Mouse (Mus musculus) heart, postnatal 10 days (tissue): ENCODE data around the gene Gm11444. TPM values are rescaled to one million over a fixed set of nuclear protein-coding genes. Genes with fewer than 3 reads are reported as not detected.
A peak's percentile ranks its signal among the peaks of the same experiment; 100 is the strongest.

Source experiments
- DNase-seq, 2 experiments: peaks; one replicate each; pipeline ENCODE4 v3.0.0; 2021
- intact Hi-C: fragments of 180-260 bp; cut with DNase I; formaldehyde crosslinking; loops from one replicate; pipeline ENCODE4 v1.15.1; 2025
- total RNA-seq, 2 experiments: library from RNA; stranded (reverse); gene quantifications; 2 replicates each; pipeline ENCODE4 v1.2.3; 2021

The Gm11444 gene
- total RNA-seq, 2 experiments from 2014 or later, result not detected

DNA sequence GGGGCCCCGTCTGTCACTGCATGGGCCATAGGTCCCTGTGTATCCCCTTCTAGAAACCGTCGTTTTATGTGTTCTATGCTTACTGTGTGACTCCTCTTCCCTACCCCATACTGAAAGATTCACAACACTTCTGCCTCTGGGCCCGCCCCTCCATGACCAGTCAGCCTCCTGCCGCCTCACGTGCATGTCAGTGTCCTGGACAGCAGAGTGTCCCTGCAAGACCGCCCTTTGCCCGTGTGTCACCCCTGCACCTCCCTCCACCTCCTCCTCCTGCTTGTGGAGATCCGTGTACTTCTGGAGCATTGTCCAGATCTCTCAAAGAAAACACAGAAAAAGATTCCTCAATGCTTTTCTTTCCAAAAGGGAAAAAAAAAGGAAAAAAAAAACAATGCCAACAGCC is 28.5 kb downstream of the Gm11444 start:
- intact Hi-C loops, result loop anchor here (5.0 kb wide), 3 partner anchors 104 to 439 kb away; no protein-coding TSS in a partner anchor

GRCm38 (mm10) chr11:85820959-85821358 is 29.2 kb downstream of the Gm11444 start:
- intact Hi-C loops, result loop anchor here (5.0 kb wide), 3 partner anchors 104 to 439 kb away; no protein-coding TSS in a partner anchor
- peak in 1 of 2 experiments; percentile 16 for DNase-seq

More for the DNA sequence above, 28.5 kb downstream of the Gm11444 start:
- DNase-seq, result peak in 1 of 2 experiments; percentile 2

GRCm38 (mm10) chr11:85818401-85818800 is 31.7 kb downstream of the Gm11444 start:
- peak in 1 of 2 experiments; percentile 35 for DNase-seq
- intact Hi-C loops, result no loop called here

DNA sequence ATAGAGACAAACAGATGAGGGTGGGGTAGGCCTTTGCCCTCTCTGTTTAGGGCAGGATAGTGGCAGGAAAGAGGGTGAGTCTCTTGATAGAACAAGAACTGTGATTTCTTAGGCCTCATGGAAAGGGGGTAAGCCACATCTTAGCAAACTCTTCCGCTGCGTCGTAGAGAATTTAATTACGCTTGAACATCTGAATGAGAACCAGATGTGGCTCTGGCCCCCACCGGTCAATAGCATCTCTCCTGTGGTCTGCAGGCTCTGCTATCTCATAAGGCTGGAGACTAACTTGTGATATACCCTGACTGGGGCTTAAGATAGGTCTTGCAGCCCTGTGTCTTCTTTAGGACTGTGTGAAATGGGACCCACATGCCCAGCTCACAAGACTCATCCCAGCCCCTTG is 33.7 kb downstream of the Gm11444 start:
- no peak for DNase-seq
- intact Hi-C loops, result no loop called here

DNA sequence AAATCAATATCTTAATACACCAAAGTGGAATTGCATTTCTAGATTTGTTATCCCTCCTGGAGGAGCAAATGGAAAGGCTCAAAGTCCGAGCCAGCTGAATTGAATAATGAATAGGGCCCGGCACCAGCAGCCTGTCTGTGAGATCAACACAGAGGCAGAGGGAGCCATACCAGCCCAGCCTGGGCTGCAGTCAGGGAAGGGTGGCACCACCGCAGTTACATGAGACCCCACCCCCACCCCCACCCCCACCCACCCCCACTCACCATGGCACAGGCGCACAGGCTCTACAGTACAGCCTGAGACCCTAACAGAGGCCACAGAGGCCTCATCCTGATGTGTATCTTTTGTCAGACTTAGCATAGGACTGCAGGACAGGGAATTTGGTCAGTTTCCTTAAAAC is 35.5 kb downstream of the Gm11444 start:
- no peak for DNase-seq
- intact Hi-C loops, result no loop called here

- DNase-seq, result peak in 1 of 2 experiments; percentile 0
- intact Hi-C loops, result no loop called here
Measured at GRCm38 (mm10) chr11:85812201-85812966, 37.7 kb downstream of the Gm11444 start.

DNA sequence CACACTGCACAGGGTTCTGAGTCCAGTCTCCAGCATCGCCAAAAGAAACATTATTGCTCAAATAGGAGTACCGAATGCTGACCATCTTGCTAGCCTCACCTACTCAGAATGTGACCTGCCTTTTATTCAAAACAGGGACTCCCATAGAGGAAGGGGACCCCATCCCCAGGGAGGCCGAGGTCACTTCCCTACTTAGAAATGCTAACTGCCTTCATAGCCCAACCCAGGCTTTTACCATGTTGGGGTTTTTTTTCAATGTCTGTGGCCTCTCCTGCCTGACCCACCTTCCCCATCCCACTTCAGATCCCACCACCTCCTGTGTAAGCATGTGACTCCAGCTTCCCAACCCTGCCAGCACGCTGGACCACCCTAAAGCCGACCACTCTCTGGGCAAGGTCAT is 38.5 kb downstream of the Gm11444 start:
- no peak for DNase-seq
- intact Hi-C loops, result no loop called here

DNA sequence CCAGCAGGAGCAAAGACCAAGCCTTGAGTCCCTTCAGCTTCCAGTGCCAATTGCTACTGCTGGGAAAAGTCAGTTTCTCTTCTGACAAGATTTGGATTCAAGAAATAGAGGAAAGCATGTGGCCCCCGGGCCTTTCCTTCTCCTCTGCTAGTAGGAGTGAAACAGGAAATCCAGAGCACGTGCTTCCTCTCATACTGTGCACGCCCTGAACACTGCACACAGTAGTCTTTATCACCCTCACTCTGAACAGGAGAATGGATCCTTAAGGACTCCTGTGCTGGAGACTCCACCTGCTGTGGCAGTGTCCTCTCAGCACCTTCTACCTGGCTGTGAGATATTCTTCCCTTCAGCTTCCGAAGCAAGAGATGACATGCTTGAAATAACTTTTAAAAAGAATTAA is 38.9 kb downstream of the Gm11444 start:
- intact Hi-C loops, result no loop called here
- peak in 1 of 2 experiments; percentile 1 for DNase-seq

DNA sequence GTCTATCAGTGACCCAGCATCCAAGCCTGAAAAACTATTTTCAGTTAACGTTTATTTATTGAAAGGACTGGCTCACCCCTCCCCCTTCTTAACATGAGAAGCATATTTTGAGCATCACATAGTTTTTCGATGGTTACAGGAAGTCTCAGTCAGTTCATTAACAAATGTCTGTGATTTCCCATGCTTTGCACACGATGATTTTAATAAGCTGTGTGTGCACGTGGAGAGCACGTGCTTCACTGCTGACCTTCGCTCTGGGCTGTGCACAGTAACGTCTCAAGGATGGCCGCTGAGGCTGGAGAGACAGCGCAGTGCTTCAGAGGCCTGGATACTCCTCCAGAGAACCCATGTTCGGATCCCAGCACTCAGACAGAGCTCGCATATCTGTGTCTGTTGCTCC is 42.8 kb downstream of the Gm11444 start:
- intact Hi-C loops, result no loop called here
- DNase-seq, result no peak

GRCm38 (mm10) chr11:85805779-85806178 is 44.4 kb downstream of the Gm11444 start:
- DNase-seq, result no peak
- intact Hi-C loops, result no loop called here

GRCm38 (mm10) chr11:85804048-85804447 is 46.1 kb downstream of the Gm11444 start:
- DNase-seq, result peak in 1 of 2 experiments; percentile 32
- intact Hi-C loops, result no loop called here

- no peak for DNase-seq
- intact Hi-C loops, result no loop called here
Measured at GRCm38 (mm10) chr11:85800380-85800779, 49.8 kb downstream of the Gm11444 start.

DNA sequence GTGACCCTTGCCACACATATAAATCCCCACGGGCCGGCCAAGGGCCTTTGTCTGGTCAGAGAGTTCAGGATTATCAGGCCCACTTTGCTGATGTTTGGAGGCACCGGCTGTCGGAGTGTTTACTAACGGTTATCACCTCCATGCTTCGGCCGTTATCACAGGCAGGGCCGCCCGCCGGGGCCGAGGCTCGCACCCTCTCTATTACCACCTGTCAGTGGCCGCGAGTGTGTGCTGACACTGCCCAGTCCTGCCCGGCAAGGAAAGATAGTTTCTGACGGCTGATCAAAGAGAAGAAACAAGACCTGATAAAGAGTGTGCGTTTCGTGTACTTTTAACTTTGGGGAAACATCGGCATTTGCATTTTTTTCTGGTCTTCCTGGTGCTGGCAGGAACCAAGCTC is 50.3 kb downstream of the Gm11444 start:
- peak; percentile 79 to 80 for DNase-seq
- intact Hi-C loops, result no loop called here

DNA sequence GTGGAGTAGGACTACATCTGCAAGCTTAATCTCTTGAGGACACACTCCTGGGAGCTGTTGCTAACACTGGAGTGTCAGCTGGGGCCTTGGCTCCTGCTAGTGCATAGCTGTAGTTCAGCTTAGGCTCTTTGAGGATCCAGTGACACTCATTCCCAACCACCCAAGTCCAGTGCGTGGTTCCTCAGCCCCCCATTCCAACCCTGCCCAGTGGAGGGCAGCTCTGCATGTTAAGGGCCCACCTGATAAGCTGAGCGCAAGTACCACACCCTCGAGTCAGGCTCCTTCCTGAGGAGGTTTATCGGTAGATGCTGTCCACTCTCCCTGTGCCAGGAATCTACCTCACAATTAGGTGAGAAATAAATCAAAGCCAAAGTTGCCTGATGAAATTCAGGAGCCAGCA is 50.7 kb downstream of the Gm11444 start:
- intact Hi-C loops, result no loop called here
- no peak for DNase-seq

Other genes starting within 250 kb of the Gm11444 start
- gene Tbx2, start 17.8 kb downstream of the Gm11444 start, total RNA-seq, result 10 to 100 TPM; 17.3 to 18.4 TPM
- under 1 TPM in 1 of 2 experiments, not detected in 1; 0.32 TPM for gene Tbx4, start 36.1 kb upstream of the Gm11444 start, total RNA-seq